Mouse (Mus musculus) heart, adult 18-20 months (tissue): Measurements from ENCODE around the gene Gm28635. TPM values are rescaled to one million over a fixed set of nuclear protein-coding genes. Genes with fewer than 3 reads are reported as not detected.

Experiments used
- DNase-seq, 2 experiments: peaks; one replicate each; pipeline ENCODE4 v3.0.0; 2021 to 2022; ENCODE audit warnings: mixed read lengths in 1 of 2
- total RNA-seq, 2 experiments: library from RNA; stranded (reverse); gene quantifications; 2 replicates each; pipeline ENCODE4 v1.2.3; 2021

Gene Gm28635
- total RNA-seq, 2 experiments from 2014 or later, result 5.4 to 10.0 TPM

DNA sequence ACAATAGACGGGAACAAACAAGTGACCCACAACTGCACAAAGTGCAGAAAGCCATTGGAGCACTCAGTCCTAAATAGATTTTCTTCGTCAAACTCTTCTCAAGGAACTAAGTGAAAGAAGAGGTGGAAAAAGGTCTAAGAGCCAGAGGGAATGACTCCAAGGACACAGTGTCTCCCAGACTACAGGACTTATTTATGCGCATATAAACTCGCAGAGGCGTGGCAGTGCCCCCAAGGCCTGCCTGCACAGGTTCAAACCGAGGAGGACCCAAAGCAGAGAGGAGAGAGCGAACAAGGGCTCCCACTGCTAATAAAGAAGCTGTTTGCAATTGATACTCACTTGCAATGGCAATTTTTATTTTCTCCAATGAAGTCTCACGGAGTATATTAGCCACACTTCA lies 92.1 kb downstream of the Gm28635 start:
- no peak for DNase-seq

GRCm38 (mm10) chr2:84582286-84582685 lies 95.6 kb downstream of the Gm28635 start:
- DNase-seq, result no peak

GRCm38 (mm10) chr2:84581208-84581607 lies 96.6 kb downstream of the Gm28635 start:
- DNase-seq, result no peak

GRCm38 (mm10) chr2:84579311-84579710 lies 98.5 kb downstream of the Gm28635 start:
- DNase-seq, result no peak

DNA sequence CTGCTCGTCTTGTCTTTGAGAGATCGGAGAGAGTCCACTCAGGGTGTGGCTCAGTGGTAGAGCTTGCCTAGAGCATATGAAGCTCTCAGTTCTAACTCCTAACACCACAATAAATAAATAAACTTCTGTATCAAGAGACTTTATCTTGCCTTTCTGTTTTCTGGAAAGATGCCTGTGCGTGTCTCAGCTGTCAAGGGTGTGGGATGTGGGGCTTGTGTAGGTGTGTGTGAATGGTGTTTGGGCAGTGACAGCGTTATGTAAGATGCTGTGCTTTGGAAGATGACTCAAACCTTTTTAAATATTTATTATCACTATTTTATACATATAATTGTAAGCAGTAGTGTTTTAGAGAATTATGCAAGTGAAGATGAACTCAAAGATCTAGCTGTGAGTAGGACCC lies 103.7 kb downstream of the Gm28635 start:
- no peak for DNase-seq

GRCm38 (mm10) chr2:84556888-84557514 lies 120.8 kb downstream of the Gm28635 start:
- peak; percentile 6 to 18 for DNase-seq

Other genes with a start within 250 kb of the Gm28635 start
- 10 to 100 TPM; 48.7 to 70.1 TPM for gene Tfpi, start 201.3 kb downstream of the Gm28635 start, total RNA-seq
- 10 to 100 TPM; 53.6 to 63.9 TPM for gene Ctnnd1, start 27.3 kb downstream of the Gm28635 start, total RNA-seq
- not detected for gene Btbd18, start 19.0 kb downstream of the Gm28635 start, total RNA-seq
- gene Selenoh, start 7.3 kb downstream of the Gm28635 start, total RNA-seq, result 10 to 100 TPM; 22.7 to 29.2 TPM
- 10 to 100 TPM; 14.7 to 15.2 TPM for gene Med19, start 361 bp upstream of the Gm28635 start, total RNA-seq
- 100 to 1,000 TPM; 114 to 150 TPM for gene Tmx2, start 1.1 kb upstream of the Gm28635 start, total RNA-seq
- 10 to 100 TPM; 63.2 to 64.3 TPM for gene Zdhhc5, start 37.1 kb upstream of the Gm28635 start, total RNA-seq
- gene Clp1, start 49.3 kb upstream of the Gm28635 start, total RNA-seq, result 1 to 10 TPM; 4.3 to 4.4 TPM
- gene Ypel4, start 56.0 kb upstream of the Gm28635 start, total RNA-seq, result under 1 TPM; 0.20 to 0.23 TPM
- gene Gm19426, start 65.6 kb upstream of the Gm28635 start, total RNA-seq, result 1 to 10 TPM in 1 of 2 experiments, under 1 TPM in 1; 0.98 to 1.7 TPM
- 10 to 100 TPM; 64.0 to 71.6 TPM for gene Serping1, start 97.4 kb upstream of the Gm28635 start, total RNA-seq
- gene Ube2l6, start 120.8 kb upstream of the Gm28635 start, total RNA-seq, result 10 to 100 TPM; 30.0 to 33.2 TPM
- not detected for gene Smtnl1, start 144.6 kb upstream of the Gm28635 start, total RNA-seq
- 100 to 1,000 TPM; 109 to 146 TPM for gene Timm10, start 149.0 kb upstream of the Gm28635 start, total RNA-seq
- 1 to 10 TPM; 2.6 to 3.3 TPM for gene Slc43a1, start 160.8 kb upstream of the Gm28635 start, total RNA-seq
- 1 to 10 TPM; 3.0 to 3.5 TPM for gene Rtn4rl2, start 208.7 kb upstream of the Gm28635 start, total RNA-seq